Mouse (Mus musculus): ENCODE measurements around the gene Nr4a1.

- TF ChIP-seq GATA1 (IDR thresholded peaks at IDR 0.05; ENCODE audit: low read length) (no peak), TAL1 (IDR thresholded peaks at IDR 0.05; ENCODE audit: low read length) (no peak)
Measured at GRCm38 (mm10) chr15:101297988-101298387, 43.9 kb downstream of the Nr4a1 start.

All from erythroblast, embryonic 14.5 days (primary cell).